Mouse (Mus musculus): Measurements from ENCODE around the gene Vwa3b. TPM values are rescaled to one million over a fixed set of nuclear protein-coding genes. Genes with fewer than 3 reads are reported as not detected.

The Vwa3b gene
- polyA plus RNA-seq, 1 experiment from 2014 or later: 1.2 TPM

DNA sequence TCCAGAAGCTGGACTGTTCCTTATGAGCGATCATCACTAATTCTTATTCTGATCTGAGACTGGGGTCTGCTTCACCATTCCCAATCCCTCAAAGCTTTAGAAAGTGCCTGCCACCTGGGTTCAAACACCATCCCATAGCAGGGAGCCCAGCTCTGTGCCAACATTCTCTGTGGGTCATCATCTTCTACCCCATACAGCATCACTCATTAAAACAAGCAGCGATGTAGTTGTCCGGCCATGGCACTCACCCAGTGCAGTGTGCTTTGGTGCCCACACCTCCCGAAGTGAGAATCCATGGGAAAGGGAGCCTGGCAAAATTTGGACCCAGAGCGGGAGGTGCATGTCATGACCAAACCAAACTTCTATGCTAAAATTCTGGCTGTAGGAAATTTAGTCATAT lies 193.2 kb downstream of the Vwa3b start:
- WGBS: 88% methylated on average over 5 of the region's 5 CpGs
- ATAC-seq: no peak
- H3K4me2 ChIP-seq (replicated peaks; ENCODE audit: low read depth): no peak overlapping the region
- TF ChIP-seq CTCF (IDR thresholded peaks at IDR 0.05; ENCODE audit: low read depth): no peak
- no peaks in the 10 kb centered on the region for H3K4me1 ChIP-seq (replicated peaks; ENCODE audit: control insufficient read depth, insufficient read depth, low read length)
- no peak overlapping the region for H3K4me3 ChIP-seq (ENCODE audit: low read depth, low read length)
- no peaks in the 10 kb centered on the region for H3K27me3 ChIP-seq (replicated peaks; ENCODE audit: control insufficient read depth, insufficient read depth, low read length)
- no peak overlapping the region for H3K27ac ChIP-seq (ENCODE audit: low read depth, low read length)
- no peak overlapping the region for H3K9ac ChIP-seq (ENCODE audit: low read depth, low read length)
- H3K9me3 ChIP-seq (ENCODE audit: control insufficient read depth): no peaks in the 10 kb centered on the region
- H3K36me3 ChIP-seq (ENCODE audit: control insufficient read depth, insufficient read depth): no peaks in the 10 kb centered on the region

DNA sequence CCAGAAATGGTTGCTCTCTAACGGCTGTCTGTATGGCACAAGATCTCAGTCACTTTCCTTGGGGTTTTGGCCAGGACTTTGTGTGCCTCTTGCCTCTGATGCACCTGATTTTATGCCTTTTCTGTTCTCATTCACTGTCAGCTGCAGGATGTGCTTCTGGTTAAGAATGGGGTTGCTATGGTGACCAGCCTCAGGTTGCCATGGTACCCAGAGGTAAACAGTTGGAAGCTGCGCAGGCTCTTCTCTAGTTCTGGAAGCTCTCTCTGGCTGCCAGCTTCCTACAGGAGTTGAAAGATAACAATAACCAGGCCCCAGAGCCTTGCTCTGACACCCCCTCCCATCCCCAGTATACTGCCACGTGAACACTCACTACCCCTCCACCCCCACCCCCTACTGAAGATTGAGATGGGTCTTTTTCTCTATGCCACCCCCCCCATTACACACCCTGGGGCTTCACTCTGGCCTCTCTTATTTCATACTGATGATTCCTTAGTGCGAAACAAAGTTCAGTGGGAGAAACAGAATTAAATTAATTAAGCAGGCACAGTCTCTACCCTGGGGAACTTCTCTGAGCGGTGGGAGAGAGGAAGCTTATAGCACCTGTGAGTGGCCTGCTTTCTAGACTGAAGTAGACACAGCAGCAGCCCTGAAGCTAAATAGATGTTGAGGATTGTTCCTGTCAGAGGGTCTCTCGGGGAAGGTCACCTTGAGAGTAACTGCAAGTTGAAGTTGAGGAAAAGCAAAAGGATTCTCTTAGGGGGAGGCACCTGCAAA lies 193.9 kb downstream of the Vwa3b start:
- ATAC-seq: no peak
- no peak overlapping the region for H3K4me3 ChIP-seq (ENCODE audit: low read depth, low read length)
- WGBS: 43% methylated on average over 6 of the region's 6 CpGs
- H3K27me3 ChIP-seq (replicated peaks; ENCODE audit: control insufficient read depth, insufficient read depth, low read length): no peaks in the 10 kb centered on the region
- H3K27ac ChIP-seq (ENCODE audit: low read depth, low read length): no peak overlapping the region
- no peaks in the 10 kb centered on the region for H3K9me3 ChIP-seq (ENCODE audit: control insufficient read depth)
- no peaks in the 10 kb centered on the region for H3K36me3 ChIP-seq (ENCODE audit: control insufficient read depth, insufficient read depth)
- no peaks in the 10 kb centered on the region for H3K4me1 ChIP-seq (replicated peaks; ENCODE audit: control insufficient read depth, insufficient read depth, low read length)
- no peak for TF ChIP-seq CTCF (IDR thresholded peaks at IDR 0.05; ENCODE audit: low read depth)
- no peak overlapping the region for H3K9ac ChIP-seq (ENCODE audit: low read depth, low read length)
- H3K4me2 ChIP-seq (replicated peaks; ENCODE audit: low read depth): no peak overlapping the region

DNA sequence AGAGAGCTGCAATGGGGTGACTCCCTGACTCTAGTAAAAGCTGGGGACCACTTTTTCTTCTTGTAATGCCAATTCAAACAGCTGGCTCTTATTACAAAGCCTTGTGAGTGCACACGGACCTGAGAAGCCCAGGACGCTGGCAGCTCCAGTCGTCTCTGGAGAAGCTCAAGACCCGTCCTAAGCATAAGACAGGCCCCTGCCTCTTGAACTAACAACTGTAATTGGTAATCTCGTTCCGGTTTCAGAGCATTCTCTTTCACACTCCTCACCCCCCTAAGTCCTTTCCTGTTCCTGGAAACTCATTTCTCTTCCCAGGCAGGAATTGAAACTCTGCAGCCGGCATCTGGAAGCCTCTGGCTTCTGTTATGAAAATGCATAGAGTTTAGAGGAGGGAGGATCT lies 195.6 kb downstream of the Vwa3b start:
- Histone ChIP-seq H3K4me3 (ENCODE audit: low read depth, low read length) (no peak overlapping the region), H3K9me3 (ENCODE audit: control insufficient read depth) (no peaks in the 10 kb centered on the region), H3K9ac (ENCODE audit: low read depth, low read length) (no peak overlapping the region), H3K36me3 (ENCODE audit: control insufficient read depth, insufficient read depth) (no peaks in the 10 kb centered on the region), H3K4me1 (replicated peaks; ENCODE audit: control insufficient read depth, insufficient read depth, low read length) (no peaks in the 10 kb centered on the region), H3K27me3 (replicated peaks; ENCODE audit: control insufficient read depth, insufficient read depth, low read length) (no peaks in the 10 kb centered on the region), H3K27ac (ENCODE audit: low read depth, low read length) (no peak overlapping the region), H3K4me2 (replicated peaks; ENCODE audit: low read depth) (no peak overlapping the region)
- no peak for ATAC-seq
- 50% methylated on average over 7 of the region's 7 CpGs for WGBS
- no peak for TF ChIP-seq CTCF (IDR thresholded peaks at IDR 0.05; ENCODE audit: low read depth)

DNA sequence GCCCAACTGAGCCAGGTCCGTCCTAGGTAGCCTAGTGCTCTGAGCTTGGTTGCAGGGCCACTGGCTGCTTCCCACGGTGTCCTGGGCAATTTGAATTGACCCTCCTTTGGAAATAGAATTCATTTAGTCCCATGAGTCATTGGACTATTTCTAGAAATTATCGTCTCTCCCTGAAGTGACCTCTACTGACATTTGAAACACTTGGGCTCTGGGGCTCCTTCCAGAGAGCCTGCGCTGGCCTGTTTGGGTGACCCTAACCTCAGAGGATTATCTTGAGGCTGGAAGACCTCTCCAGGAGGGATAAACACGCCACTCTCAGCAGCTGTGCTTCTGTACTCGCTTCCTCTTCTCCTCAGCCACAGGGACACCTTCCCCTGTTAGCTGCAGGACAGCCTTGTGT lies 204.0 kb downstream of the Vwa3b start:
- Histone ChIP-seq H3K4me2 (replicated peaks; ENCODE audit: low read depth) (no peak overlapping the region), H3K36me3 (ENCODE audit: control insufficient read depth, insufficient read depth) (no peaks in the 10 kb centered on the region), H3K9me3 (ENCODE audit: control insufficient read depth) (no peaks in the 10 kb centered on the region), H3K27me3 (replicated peaks; ENCODE audit: control insufficient read depth, insufficient read depth, low read length) (no peaks in the 10 kb centered on the region), H3K27ac (ENCODE audit: low read depth, low read length) (no peak overlapping the region), H3K4me3 (ENCODE audit: low read depth, low read length) (no peak overlapping the region), H3K9ac (ENCODE audit: low read depth, low read length) (no peak overlapping the region), H3K4me1 (replicated peaks; ENCODE audit: control insufficient read depth, insufficient read depth, low read length) (no peaks in the 10 kb centered on the region)
- 59% methylated on average over 6 of the region's 6 CpGs for WGBS
- no peak for TF ChIP-seq CTCF (IDR thresholded peaks at IDR 0.05; ENCODE audit: low read depth)
- no peak for ATAC-seq

DNA sequence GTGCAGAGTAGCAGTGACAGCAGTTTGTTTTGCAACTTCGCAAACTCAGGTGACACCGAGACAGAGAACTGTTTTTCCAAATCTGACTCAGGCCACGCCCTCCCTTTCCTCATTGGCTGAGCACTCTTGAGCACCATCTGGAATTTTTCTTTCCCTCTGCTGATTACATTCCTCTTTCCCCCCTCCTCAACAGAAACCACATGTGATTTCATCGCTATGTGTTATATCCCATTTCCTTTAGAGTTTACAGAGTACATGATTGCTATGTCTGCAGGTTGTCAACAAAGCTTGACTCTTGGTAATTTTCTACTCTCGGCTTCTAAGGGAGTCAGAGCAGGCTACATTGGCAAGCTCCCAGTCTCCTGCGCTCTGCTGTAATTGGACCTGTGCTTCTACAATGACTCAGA lies 204.9 kb downstream of the Vwa3b start:
- Histone ChIP-seq H3K27ac (ENCODE audit: low read depth, low read length) (no peak overlapping the region), H3K27me3 (replicated peaks; ENCODE audit: control insufficient read depth, insufficient read depth, low read length) (no peaks in the 10 kb centered on the region), H3K9me3 (ENCODE audit: control insufficient read depth) (no peaks in the 10 kb centered on the region), H3K4me3 (ENCODE audit: low read depth, low read length) (no peak overlapping the region), H3K9ac (ENCODE audit: low read depth, low read length) (no peak overlapping the region), H3K4me2 (replicated peaks; ENCODE audit: low read depth) (no peak overlapping the region), H3K36me3 (ENCODE audit: control insufficient read depth, insufficient read depth) (no peaks in the 10 kb centered on the region), H3K4me1 (replicated peaks; ENCODE audit: control insufficient read depth, insufficient read depth, low read length) (no peaks in the 10 kb centered on the region)
- TF ChIP-seq CTCF (IDR thresholded peaks at IDR 0.05; ENCODE audit: low read depth): no peak
- WGBS: 45% methylated on average over 6 of the region's 6 CpGs
- ATAC-seq: no peak

Other genes starting within 250 kb of the Vwa3b start
- gene Tmem131, start 82.9 kb upstream of the Vwa3b start, polyA plus RNA-seq (2015; fragmentation: Nextera tagmentation; extraction: Ambion mirVana): 10.6 TPM in 2 replicates
- 0.42 and 0.47 TPM in 2 replicates for gene Cnga3, start 187.8 kb downstream of the Vwa3b start, polyA plus RNA-seq (2015; fragmentation: Nextera tagmentation; extraction: Ambion mirVana)

Measured in intestine, postnatal 0 days (tissue).